Mouse (Mus musculus) lung, embryonic 16.5 days (tissue): ENCODE measurements around the gene Bud13. TPM values are rescaled to one million over a fixed set of nuclear protein-coding genes. Genes with fewer than 3 reads are reported as not detected.

ENCODE experiments used
- ATAC-seq: fragments of 200-750 bp; cut with Nextera tagmentation; 2 replicates; pipeline ENCODE4 v1.8.0; 2017; ENCODE audit warnings: low read depth, mild to moderate bottlenecking, moderate library complexity
- H3K27ac ChIP-seq: fragments of 300-500 bp; sonication (generic); 2 replicates; pipeline ENCODE4 v1.5.1; 2014; ENCODE audit warnings: mild to moderate bottlenecking, control low read depth, low read length
- H3K27me3 ChIP-seq: fragments of 300-500 bp; sonication (generic); 2 replicates; pipeline ENCODE4 v1.6.1; 2014; ENCODE audit warnings: low read depth, low read length, mixed read lengths; ENCODE audit not compliant: control insufficient read depth, insufficient read depth
- H3K36me3 ChIP-seq: fragments of 300-500 bp; sonication (generic); 2 replicates; pipeline ENCODE4 v1.6.1; 2014; ENCODE audit warnings: low read length; ENCODE audit not compliant: control insufficient read depth, insufficient read depth
- H3K4me1 ChIP-seq: fragments of 300-500 bp; sonication (generic); replicated peaks from 2 replicates; pipeline ENCODE4 v1.6.1; 2014; ENCODE audit warnings: low read length, mixed read lengths; ENCODE audit not compliant: control insufficient read depth, insufficient read depth
- H3K4me2 ChIP-seq: fragments of 300-500 bp; sonication (generic); 2 replicates; pipeline ENCODE4 v1.6.1; 2014; ENCODE audit warnings: low read depth, low read length, control low read depth
- H3K4me3 ChIP-seq: fragments of 300-500 bp; sonication (generic); 2 replicates; pipeline ENCODE4 v1.5.1; 2014; ENCODE audit warnings: mild to moderate bottlenecking, low read length, control low read depth
- H3K9ac ChIP-seq: fragments of 300-500 bp; sonication (generic); 2 replicates; pipeline ENCODE4 v1.6.1; 2014; ENCODE audit warnings: low read length, control low read depth
- H3K9me3 ChIP-seq: fragments of 300-500 bp; sonication (generic); 2 replicates; pipeline ENCODE4 v1.6.1; 2016; ENCODE audit warnings: low read length; ENCODE audit not compliant: control insufficient read depth
- WGBS: fragments of 180-500 bp; shearing (Covaris S2); extraction: QIAGEN DNeasy Blood & Tissue Kit; methylation state at CpG from one replicate; pipeline ENCODE4 v1.1.7; 2014; 5-methylcytosine and 5-hydroxymethylcytosine counted together
- polyA plus RNA-seq: library from polyadenylated mRNA; unstranded; fragments of >200 nt; fragmentation: Nextera tagmentation; extraction: Ambion mirVana; gene quantifications from 2 replicates; pipeline ENCODE4 v1.2.1, GENCODE M21; 2015

Bud13 gene
- polyA plus RNA-seq, result 23.3 and 26.8 TPM in 2 replicates

DNA sequence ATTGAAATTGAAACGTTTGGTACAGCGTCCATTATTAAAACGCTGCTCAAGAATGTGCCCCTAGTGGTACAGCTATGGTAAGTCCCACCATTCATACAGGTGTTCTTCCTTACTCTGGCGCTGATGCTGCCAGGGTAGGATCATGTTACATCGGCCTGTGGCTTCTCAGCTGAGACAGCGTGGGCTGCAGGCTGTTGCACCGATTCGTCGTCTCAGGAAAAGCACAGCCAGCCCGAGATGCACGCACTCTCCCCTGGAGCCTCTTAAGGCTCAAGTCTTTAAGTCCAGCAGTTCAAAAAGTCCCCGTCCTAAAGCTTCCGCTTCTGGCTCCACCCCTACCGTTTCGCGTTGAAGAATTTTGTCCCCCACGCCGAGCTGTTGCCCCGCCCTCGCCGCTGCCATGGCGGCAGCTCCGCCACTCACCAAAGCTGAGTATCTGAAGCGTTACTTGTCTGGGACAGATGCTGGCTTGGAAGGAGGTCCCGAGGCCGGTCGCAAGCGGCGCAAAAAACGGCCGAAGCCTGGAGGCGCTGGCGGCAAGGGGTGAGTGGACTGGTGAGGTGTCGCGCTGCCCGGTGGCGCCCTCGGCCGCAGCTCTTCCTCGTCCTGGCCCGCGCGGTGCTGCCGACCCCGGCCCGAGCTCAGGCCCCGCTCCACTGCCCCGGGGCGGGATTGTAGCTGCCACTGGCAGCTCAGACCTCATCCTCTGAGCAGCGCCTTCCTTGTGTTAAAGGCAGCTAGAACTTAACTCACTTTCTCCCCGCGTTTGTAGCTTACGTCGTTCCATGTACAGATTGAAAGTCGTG, at the start of gene Bud13:
Gene Bud13 (plus strand): TSS at position 378 of the 806 bp plus-strand sequence.
- peak within 1 kb of the TSS; percentile 89 for H3K27ac ChIP-seq
- peak; percentile 96 for ATAC-seq
- H3K4me2 ChIP-seq, result peak within 1 kb of the TSS; percentile 71
- peaks cover 25% of the 10 kb centered on the region for H3K36me3 ChIP-seq
- under 1% methylated on average over 55 of the region's 55 CpGs for WGBS
- H3K4me3 ChIP-seq, result peak within 1 kb of the TSS; percentile 83
- no peaks in the 10 kb centered on the region for H3K27me3 ChIP-seq
- peaks cover 11% of the 10 kb centered on the region for H3K4me1 ChIP-seq
- H3K9ac ChIP-seq, result peak within 1 kb of the TSS; percentile 92
- H3K9me3 ChIP-seq, result no peaks in the 10 kb centered on the region

DNA sequence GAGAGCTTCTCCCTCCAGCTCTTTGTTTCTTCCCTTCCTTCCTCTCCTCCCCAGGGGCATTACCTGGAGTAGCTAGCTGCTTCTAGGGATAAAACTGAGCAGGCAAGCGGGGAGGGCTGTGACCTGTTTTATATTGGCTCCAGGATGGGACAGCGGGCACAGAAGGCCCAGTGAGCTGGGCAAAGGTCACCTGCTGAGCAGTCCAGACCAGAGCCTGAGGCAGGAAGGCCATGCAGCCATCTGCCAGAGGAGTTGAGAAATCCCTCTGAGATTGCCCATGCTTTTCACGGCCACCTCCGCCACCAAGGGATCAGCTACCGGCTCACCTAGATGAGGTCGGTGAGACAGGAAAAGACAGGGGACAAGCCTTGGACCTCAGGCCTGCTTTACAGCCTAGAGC, 47.6 kb upstream of the Bud13 start:
- H3K4me1 ChIP-seq, result 0 out of 2 replicates have a peak, but pooled peaks cover 5% of the 10 kb centered on the region
- no peak overlapping the region for H3K9ac ChIP-seq
- no peaks in the 10 kb centered on the region for H3K27me3 ChIP-seq
- no peak overlapping the region for H3K27ac ChIP-seq
- no peak for ATAC-seq
- no peak overlapping the region for H3K4me3 ChIP-seq
- 79% methylated on average over 6 of the region's 6 CpGs for WGBS
- H3K4me2 ChIP-seq, result no peak overlapping the region
- no peaks in the 10 kb centered on the region for H3K36me3 ChIP-seq
- no peaks in the 10 kb centered on the region for H3K9me3 ChIP-seq

DNA sequence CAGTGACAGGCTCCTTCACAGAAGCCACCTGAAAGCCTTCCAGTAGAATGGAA, 47.4 kb upstream of the Bud13 start, which contains the start of gene Apoc3:
Gene Apoc3 (minus strand): TSS at position 41 of the 53 bp plus-strand sequence.
- H3K9me3 ChIP-seq, result no peaks in the 10 kb centered on the region
- no peaks in the 10 kb centered on the region for H3K36me3 ChIP-seq
- H3K9ac ChIP-seq, result no peak within 1 kb of the TSS
- H3K4me2 ChIP-seq, result no peak within 1 kb of the TSS
- no peak within 1 kb of the TSS for H3K4me3 ChIP-seq
- H3K27ac ChIP-seq, result no peak within 1 kb of the TSS
- 0 out of 2 replicates have a peak, but pooled peaks cover 2% of the 10 kb centered on the region for H3K4me1 ChIP-seq
- no peaks in the 10 kb centered on the region for H3K27me3 ChIP-seq
- ATAC-seq, result no peak

DNA sequence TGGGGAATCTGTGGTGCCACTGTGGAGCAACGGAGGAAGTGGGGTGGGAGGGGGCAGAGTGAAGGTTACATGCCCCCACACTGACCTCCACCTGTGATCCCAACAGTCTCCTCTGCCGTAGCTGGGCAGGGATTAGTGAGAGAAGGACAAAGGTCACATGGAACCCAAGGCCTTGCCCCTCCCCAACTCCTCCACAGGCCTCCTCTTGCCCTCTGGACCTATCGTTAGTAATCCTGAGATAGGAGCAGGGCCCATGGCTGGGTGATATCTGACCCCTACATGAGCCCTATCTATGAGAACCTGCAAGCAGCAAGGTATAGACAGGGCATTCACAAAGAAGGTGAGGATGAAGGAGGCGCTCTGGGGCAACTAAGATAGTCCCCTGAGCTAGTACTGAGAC, 47.2 kb upstream of the Bud13 start:
- no peak overlapping the region for H3K9ac ChIP-seq
- no peak overlapping the region for H3K4me3 ChIP-seq
- no peaks in the 10 kb centered on the region for H3K9me3 ChIP-seq
- H3K27ac ChIP-seq, result no peak overlapping the region
- WGBS, result 53% methylated on average over 4 of the region's 4 CpGs
- no peaks in the 10 kb centered on the region for H3K27me3 ChIP-seq
- no peak overlapping the region for H3K4me2 ChIP-seq
- ATAC-seq, result no peak
- no peaks in the 10 kb centered on the region for H3K36me3 ChIP-seq
- H3K4me1 ChIP-seq, result 0 out of 2 replicates have a peak, but pooled peaks cover under 1% of the 10 kb centered on the region

DNA sequence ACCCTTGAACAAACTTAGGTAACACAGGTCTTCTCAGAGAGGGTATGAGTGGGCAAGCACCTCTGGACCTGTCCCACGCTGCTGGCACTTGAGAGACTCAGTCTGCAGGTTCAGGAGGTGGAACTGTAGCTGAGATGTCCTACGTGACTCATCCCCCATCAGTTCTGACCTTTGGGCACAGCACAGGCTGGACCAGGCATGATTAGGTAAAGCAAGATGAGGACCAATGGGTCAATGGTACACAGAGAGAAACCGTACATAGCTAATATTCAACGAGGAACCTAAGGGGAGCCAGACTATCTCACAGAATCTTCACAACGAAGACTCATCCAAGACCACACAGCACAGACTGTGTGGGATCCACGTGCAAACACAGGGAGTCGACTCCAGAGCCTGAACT, 44.0 kb upstream of the Bud13 start:
- Histone ChIP-seq H3K27ac (no peak overlapping the region), H3K4me1 (no peaks in the 10 kb centered on the region), H3K4me3 (no peak overlapping the region), H3K36me3 (no peaks in the 10 kb centered on the region), H3K9ac (no peak overlapping the region), H3K9me3 (no peaks in the 10 kb centered on the region), H3K27me3 (no peaks in the 10 kb centered on the region), H3K4me2 (no peak overlapping the region)
- WGBS, result 79% methylated on average over 7 of the region's 7 CpGs
- no peak for ATAC-seq

DNA sequence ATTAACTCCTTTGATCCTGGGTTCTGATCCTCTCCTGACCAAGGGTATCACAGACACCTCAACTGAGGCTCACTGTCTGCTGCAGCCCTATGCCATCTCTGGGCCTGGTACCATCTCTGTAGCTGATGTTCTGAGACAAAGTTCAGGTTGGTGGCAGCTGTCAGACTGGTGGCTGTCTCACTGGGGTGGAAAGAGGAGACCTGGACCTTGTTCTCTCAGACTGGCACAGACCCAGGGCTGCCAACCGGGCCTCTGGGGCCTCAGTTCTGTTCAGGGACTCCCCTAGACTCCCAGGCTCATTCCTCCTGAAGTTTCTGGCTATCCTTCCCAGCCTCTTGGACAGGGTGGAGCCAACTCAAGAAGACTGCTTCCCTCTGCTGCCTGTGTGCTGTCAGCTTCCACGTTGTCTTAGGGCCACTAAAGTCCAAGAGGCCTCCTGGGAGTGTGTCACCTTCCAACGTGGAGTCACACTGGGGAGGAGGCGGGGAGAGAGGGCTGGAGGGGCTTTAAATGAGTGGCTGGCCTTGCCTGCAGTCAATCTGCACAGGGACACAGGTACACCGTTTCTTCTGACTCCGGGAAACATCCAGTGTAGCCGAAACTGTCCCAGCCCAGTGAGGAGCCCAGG, 42.2 kb upstream of the Bud13 start, which contains the start of gene Apoa4:
Gene Apoa4 (plus strand): TSS at position 171 of the 628 bp plus-strand sequence.
- no peak within 1 kb of the TSS for H3K27ac ChIP-seq
- H3K4me2 ChIP-seq, result no peak within 1 kb of the TSS
- H3K9me3 ChIP-seq, result no peaks in the 10 kb centered on the region
- H3K9ac ChIP-seq, result no peak within 1 kb of the TSS
- H3K4me3 ChIP-seq, result no peak within 1 kb of the TSS
- ATAC-seq, result no peak
- no peaks in the 10 kb centered on the region for H3K27me3 ChIP-seq
- WGBS, result 56% methylated on average over 7 of the region's 7 CpGs
- H3K36me3 ChIP-seq, result no peaks in the 10 kb centered on the region
- H3K4me1 ChIP-seq, result no peaks in the 10 kb centered on the region

DNA sequence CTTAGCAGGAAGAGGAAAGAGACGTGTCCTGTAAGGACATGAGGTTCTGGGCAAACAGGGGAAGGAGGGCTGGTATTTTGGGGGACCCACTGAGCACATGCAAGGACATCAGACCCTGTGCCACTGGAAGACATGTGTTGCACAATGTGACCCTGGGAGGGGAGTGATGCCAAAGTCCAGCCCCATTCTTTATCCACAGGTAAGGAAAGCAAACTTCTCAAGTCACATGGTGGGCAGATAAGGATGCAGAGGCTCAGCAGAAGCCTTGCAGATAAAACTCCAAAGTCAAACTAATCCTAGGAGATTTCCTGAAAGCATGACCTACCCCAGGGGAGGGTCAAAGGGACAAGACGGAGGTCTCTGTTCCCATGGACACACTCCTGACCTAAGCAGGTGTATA, 41.0 kb upstream of the Bud13 start:
- Histone ChIP-seq H3K9me3 (no peaks in the 10 kb centered on the region), H3K4me1 (no peaks in the 10 kb centered on the region), H3K4me3 (no peak overlapping the region), H3K27me3 (no peaks in the 10 kb centered on the region), H3K4me2 (no peak overlapping the region), H3K27ac (no peak overlapping the region), H3K9ac (no peak overlapping the region), H3K36me3 (no peaks in the 10 kb centered on the region)
- no peak for ATAC-seq
- 72% methylated on average over 2 of the region's 2 CpGs for WGBS

DNA sequence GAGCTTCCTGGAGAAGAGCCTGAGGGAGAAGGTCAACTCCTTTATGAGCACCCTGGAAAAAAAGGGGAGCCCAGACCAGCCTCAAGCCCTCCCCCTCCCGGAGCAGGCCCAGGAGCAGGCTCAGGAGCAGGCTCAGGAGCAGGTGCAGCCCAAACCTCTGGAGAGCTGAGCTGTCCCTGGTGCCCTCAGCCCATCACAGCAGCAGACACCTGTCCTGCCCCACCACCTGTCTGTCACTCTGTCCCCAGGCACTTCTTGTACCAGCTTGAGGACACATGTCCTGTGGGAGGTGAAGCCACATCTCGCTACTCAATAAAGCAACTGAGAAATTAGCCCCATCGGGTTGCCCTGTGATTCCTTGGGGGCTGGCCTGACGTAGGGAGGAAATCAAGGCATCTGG, 39.7 kb upstream of the Bud13 start:
- no peaks in the 10 kb centered on the region for H3K27me3 ChIP-seq
- ATAC-seq, result no peak
- H3K9me3 ChIP-seq, result no peaks in the 10 kb centered on the region
- no peaks in the 10 kb centered on the region for H3K4me1 ChIP-seq
- 70% methylated on average over 4 of the region's 4 CpGs for WGBS
- H3K36me3 ChIP-seq, result no peaks in the 10 kb centered on the region
- H3K27ac ChIP-seq, result no peak overlapping the region
- H3K9ac ChIP-seq, result no peak overlapping the region
- no peak overlapping the region for H3K4me2 ChIP-seq
- H3K4me3 ChIP-seq, result no peak overlapping the region

DNA sequence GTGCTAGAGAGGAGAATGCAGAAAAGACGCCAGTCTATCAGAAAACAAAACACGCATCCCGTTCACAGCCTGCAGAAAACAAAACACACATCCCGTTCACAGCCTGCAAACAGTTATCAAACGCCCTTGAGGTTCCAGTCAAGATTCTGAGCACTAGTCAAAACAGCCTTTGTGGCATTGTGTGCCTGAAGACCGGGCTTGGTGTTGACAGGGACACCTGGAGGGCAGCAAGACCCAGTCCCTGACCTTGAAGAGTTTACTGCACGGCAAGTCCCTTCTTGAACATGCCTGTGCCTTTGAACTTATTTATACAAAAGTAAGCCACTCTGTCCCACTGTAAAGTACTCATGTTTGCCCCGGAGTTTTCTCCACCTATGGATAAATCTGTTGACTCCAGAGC, 39.2 kb upstream of the Bud13 start:
- Histone ChIP-seq H3K9ac (no peak overlapping the region), H3K9me3 (no peaks in the 10 kb centered on the region), H3K4me3 (no peak overlapping the region), H3K4me2 (no peak overlapping the region), H3K27ac (no peak overlapping the region), H3K36me3 (no peaks in the 10 kb centered on the region), H3K27me3 (no peaks in the 10 kb centered on the region), H3K4me1 (no peaks in the 10 kb centered on the region)
- ATAC-seq, result no peak
- WGBS, result 46% methylated on average over 8 of the region's 8 CpGs
